Mouse (Mus musculus) right cerebral cortex, postnatal 25 days (tissue): ENCODE data around the gene Arpc5l.

Source experiments
- DNase-seq: peaks from one replicate; pipeline ENCODE4 v3.0.0; 2022

The Arpc5l gene

DNA sequence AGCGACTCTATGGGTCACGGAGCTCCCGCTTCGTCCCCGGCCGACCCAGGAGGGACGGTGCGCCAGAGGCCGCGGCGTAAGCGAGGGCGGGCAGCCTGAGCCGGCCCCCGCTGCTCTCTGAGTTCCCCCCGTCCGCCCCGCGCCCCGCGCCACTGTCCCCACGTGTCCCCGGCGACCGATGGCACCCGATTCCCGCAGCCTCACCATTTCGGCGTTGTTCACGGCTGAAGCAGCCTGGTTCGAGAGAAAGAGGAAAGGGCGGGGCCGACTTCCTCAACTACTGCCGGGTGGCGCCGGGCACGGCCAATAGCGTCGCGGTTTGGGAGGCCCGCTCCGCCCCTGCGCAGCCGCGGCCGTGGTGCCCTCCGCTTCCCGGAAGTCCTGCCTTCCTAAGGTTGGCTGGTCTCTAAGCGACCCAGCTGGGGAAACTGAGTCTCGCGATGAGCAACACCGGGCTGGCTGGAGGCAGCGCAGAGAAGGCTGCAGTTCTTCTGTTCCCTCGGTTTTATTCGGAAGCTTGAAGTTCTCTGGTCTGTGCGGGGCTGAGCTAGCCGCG is at the start of gene Arpc5l:
Gene Arpc5l, plus strand, starts transcription at position 469 of the 556 bp plus-strand sequence.
- DNase-seq = peak; percentile 93

DNA sequence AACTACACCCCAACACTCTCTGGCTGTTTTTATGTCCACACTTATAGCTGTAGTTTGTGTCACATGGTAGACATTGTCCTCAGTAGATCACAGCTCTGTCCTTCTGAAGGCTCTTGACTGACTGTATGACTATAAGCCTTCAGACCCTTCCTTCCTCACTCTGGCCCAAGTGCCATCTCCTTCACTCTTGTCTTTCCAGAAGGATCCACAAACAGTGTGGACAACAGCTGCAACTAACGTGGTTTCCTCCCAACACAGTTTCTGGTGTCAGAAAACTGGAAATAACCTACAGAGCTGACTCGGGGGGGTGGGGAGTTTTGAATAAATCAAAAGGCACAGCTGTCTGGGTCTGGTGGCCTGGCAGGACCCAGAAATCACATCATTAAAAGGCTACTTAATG is 49.1 kb upstream of the Arpc5l start:
- DNase-seq = no peak

DNA sequence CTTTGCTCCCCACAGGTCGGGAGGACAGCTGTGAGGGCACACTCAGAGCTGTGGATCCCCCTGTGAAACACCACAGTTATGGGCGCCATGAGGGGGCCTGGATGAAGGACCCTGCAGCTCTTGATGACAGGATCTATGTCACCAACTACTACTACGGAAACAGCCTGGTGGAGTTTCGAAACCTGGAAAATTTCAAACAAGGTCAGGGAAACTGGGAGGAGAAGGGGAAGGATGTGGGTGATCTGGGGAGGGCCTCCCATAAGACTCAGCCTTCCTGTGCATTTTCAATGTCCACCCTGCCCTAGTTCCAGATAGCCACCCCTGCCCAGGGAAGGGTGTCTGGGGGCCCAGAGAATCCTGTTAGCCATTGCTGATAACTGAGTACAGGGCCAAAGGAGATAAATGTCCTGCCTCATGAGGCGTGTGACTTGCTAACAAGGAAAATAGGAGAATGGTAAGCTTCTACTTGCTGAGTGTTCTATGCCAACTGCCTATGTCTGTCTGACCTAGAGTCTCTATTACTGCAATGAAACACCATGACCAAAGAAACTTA is 47.4 kb upstream of the Arpc5l start:
- DNase-seq = no peak

DNA sequence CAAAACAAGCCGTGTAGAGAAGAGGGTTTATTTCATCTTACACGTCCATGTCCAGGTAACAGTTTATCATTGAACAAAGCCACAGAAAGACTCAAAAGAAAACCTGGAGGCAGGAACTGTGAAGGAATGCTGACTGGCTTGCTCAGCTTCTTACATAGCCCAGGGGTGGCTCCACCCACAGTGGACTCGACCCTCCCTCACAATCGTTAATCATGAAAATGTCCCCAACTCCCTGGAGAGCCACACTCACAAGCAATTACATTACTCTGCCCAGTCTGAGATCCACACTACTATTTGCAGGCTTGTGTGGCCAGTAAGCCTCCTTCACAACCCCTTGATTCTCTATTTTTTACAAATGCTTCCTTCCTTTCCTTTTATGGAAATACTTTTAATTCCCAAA is 41.0 kb upstream of the Arpc5l start:
- DNase-seq = no peak

DNA sequence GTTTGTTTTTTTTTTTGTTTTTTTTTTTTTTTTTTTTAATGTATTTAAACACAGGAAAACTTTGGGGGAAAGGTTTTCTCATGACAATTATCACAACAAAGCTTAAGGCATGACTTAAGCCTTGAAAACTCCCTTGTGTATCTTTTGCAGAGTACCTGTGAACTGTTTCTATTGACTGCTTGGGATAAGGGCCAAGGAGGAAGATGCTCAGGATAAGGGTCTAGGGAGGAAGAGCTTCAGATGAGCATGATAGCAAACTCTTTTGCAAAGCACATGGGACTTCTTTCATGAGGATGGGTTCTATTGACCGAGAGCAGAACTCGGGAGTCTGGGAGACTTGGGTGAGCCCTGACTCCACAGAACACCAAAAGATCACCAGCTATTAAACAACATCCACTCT is 35.5 kb upstream of the Arpc5l start:
- DNase-seq = no peak

DNA sequence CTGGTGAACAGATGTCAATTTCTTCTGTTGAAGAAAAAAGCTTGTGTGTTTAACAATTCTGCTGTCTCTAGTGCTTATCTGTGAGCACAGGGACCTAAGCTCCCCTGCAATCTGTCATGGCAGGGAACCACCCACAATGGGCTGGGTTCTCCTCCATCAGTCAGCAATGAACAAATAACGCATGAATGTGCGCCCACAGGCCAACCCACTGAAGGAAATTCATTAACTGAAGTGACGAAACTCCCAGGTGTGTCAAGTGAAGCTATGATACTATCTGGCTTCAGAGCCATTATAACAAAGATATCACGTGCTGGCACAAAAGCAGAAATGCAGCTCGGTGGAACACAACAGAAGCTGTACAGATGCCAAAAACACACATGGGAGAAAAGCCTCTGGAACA is 35.1 kb upstream of the Arpc5l start:
- no peak for DNase-seq

DNA sequence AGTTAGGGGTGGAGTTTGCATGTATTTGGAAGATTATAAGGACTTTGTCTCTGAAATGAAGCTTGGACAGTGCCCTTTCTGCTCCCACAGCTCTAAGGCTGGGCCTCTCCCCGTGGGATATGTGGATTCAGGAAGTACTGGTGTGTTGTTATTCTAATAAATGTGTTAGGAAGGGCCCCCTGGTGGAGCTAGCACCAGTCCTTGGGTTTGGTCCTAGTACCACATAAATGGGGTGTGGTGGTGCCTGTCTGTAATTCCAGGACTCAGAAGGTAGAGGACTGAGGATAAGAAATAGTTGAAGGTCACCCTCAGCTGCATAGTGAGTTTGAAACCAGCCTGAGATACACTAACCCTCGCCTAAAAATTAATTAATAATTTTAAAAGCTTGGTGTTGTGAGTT is 31.9 kb upstream of the Arpc5l start:
- no peak for DNase-seq

DNA sequence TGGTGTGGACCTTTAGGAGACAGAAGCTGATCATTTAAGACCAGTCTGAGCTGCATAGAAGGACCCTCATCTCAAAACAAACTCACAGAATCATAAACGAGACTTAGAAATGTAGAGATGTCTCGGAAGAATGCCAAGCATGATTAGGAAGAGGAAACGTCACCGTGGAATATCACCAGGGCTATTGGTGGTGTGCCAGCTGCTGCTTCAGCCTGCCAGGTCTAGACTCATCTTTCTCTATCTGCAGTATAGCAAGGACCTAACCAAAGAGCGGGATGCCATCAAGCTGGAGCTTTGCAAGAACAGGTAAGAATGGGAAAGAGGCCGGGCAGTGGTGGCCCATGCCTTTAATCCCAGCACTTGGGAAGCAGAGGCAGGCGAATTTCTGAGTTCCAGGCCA is 31.4 kb upstream of the Arpc5l start:
- DNase-seq = no peak

DNA sequence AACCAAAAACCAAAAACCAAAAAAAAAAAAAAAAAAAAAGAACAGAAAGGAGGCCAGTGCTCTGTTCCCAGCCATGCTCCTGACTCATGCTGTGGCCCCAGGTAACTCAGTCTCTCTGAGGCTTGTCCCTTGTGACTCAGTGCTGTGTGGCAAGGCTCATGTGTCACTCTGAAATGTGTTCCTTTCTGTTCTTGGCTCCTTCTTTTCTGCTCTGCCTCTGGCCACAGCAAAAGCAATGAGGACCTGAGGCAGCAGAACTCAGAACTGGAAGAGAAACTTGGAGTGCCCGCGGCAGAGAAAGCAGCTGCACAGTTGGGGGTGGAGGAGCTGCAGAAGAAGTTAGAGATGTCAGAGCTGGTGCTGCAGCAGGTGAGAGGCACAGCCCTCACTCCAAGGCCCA is 31.0 kb upstream of the Arpc5l start:
- no peak for DNase-seq

DNA sequence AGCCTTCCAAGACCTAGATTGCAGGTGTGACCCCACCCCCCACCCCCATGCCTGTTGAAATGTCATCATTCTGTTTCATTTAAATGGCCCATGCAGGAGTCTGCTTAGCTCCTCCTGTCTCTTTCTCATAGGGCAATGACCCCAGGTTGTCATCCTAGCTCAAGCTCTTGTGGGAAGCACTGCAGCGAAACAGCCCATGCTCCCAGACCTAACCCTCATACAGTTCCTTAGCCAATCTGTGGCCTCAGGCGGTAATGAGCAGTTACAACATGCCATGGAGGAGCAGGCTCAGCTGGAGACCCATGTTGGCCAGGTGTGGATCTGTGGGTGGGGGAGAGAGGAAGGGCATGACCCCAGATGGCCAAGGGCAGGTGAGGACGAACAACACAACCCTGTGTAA is 30.0 kb upstream of the Arpc5l start:
- DNase-seq = no peak

DNA sequence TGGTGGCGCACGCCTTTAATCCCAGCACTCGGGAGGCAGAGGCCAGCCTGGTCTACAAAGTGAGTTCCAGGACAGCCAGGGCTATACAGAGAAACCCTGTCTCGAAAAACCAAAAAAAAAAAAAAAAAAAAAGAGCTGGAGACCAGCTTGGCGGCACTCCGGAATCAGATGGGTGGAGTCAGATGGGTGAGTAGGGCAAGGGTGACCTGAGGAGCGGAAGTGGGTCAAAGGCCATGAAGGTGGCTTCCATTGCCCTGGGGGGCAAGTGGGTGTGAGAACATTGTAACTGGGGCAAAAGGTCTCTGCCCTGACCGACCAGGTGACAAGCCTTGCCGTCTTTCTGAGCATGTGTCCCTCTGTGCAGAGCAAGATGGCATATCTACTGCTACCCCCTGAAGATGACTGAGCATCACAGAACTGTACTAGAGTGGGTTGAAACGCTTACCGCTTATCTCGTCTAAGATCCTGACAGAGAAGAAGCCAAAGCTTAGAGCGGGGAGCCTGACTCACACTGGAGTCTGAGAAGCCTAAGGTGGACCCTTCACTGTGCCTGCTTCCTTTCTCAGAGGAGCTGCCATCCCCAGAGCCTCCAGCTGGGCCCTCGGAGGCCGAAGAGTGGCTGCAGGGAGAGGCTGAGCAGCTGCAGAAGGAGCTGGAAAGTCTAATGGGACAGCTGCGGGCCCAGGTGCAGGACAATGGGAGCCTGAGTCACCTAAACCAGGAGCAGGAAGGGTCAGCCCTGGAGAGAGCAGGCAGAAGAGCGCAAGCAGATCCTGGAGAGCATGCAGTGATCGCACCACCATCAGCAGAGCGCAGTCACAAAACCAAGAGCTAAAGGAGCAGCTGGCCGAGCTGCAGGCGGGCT is 29.0 kb upstream of the Arpc5l start:
- no peak for DNase-seq

DNA sequence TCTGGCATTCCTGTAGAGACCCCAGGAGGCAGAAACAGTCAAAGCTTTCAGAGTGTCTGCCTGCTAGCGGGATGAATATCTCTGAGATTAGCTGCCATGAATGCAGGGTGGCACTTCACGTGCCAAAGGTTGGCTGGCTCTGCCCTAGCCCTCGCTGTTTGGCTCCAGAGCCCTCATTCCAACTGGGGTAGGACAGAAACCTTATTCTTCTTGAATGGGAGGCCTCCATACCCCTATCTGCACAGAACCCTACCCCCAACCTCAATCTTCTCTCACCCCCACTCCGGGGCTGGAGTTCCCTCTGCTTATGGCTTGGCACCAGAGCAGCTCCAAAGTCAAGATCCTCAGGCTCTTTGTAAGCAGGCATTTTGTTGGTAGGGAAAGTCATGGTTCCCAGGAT is 27.3 kb upstream of the Arpc5l start:
- DNase-seq = no peak

DNA sequence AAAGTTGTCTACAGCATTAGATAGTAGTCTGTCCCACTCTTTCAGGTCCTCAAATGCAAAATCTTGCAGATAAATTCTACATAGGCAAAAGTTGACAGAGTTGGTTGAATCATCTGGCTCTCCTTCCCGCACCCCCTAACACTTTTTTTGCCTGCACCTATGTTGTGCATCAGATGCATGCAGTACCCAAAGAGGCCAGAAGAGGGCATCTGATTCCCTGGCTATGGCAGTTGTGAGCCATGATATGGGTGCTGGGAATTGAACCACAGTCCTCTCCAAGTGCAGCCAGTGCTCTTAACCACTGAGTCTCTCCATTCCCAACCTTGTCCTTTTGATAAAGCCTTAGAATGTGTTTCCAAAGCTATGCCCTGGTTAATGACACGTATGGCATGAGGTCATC is 21.7 kb upstream of the Arpc5l start:
- no peak for DNase-seq

DNA sequence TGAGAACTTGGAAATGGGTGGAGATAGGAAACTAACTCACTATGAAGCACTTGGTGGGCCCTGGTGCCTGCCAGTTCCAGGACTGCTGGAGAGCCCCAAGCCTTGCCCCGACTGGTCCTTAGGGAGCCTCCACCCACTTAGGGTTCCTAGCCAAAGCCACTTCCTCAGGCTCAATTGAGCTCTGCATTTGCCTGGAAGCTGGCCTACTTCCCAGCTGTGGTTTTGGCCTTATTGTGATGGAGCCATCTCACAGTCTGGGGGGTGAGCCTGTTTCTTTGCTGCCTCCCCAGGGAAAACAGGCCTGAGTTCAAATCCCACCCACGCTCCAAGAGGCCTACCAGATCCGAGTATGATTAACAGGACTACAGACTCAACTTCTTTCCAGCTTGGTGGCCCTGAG is 18.6 kb upstream of the Arpc5l start:
- DNase-seq = no peak

DNA sequence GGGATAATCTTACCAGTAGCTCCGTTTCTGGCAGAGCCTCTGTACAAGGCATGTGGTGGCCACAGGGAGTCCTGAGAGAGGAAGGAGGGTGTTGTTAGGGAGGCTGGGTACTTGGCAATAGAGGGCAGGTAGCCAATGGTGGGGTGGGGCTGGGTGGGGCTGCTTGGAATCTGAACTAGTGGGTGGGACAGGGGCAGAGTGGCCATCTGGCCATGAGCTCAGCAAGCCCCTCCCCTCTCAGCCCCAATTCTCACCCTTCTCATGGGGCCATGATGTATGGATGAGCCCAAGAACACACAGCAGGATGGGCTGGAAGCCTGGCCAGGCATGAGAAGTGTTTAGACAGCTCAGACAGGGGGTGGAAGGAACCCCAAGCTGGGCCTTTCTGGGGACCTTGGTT is 17.8 kb upstream of the Arpc5l start:
- no peak for DNase-seq

DNA sequence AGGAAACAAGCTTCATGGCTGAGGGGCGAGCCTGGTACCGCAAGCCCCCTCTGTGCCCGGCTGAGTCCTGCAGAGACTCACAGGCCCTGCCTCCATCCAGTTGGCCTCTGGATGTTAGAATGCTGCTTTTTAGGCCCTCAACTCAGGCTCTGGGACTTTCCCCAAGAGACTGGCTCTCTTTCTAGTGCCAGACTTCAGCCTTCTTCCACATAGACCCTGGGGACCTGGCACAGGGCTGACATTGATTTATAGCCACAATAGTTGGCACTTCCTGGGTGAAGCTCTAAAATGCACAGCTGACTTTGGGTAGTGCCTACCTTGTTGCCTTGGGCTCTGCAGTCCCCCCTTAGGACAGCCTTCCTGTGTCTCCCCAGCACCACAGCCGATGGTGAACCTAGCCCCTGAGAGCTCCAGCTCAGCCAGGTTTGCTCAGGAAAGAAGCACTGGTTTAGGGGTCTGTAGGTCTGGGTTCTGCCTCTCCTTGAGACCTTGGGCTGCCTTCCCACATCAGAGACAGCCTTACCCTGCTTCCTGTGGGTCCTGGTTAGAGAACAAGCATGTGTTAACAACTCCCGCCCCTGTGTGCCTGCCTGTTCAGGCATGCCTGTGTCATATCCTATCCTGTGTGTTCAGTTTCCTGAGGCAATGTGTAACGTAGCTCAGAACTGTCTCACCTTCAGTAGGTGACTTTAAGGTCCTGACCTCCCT is 17.2 kb upstream of the Arpc5l start:
- no peak for DNase-seq

DNA sequence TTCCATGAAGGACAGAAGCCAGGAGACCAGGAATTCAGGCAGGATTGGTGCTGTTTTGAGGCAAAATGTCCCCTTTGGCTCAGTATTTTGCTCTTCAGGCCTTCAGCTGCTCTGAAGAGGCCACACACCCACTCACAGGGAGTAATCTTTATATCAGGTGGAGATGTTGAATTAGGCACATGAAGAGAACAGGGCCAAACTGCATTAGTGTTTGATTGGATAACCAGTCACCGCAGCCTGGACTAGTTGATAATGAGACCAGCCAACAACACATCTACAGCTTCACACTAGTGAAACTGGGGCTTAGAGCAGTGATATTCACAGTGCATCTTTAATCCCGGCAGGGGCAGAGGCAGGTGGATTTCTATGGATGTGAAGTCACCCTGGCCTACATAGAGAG is 16.2 kb upstream of the Arpc5l start:
- no peak for DNase-seq

DNA sequence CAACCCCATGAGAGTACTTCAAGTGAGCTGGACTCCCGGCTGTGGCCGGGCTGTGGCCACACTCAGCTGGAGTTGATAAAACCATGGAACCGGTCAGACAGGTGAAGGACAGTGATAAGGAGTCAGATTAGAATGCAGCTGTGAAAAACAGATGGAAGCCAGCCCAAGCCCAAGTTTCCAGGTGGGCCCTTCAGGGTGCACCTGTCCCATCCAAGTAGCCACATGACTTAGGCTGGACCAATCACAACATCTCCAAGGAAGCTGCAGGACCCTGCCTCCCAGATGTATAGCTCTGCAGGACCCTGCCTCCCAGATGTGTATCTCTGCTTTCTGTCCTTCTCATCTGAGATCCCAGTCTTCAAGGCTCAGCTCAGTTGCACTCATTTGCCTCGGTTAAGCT is 13.1 kb upstream of the Arpc5l start:
- DNase-seq = no peak

DNA sequence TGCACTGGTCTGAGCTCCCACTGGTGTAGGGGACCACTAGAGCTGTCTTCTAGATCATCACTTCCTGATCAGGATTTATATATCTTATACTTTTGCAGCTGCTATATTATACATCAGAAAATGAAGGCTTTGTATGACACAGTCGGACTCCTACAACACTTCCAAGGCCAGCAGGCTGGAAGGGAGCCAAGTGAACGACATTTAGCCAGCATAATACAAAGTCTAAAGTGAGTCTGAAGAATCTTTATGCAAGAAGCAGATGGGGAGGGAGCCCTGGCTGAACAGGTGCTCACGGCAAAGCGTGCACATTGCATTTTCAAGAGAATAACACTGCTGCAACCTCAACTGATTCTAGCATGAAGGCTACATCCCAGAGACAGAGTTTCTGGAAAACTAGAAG is 12.7 kb upstream of the Arpc5l start:
- DNase-seq = no peak

DNA sequence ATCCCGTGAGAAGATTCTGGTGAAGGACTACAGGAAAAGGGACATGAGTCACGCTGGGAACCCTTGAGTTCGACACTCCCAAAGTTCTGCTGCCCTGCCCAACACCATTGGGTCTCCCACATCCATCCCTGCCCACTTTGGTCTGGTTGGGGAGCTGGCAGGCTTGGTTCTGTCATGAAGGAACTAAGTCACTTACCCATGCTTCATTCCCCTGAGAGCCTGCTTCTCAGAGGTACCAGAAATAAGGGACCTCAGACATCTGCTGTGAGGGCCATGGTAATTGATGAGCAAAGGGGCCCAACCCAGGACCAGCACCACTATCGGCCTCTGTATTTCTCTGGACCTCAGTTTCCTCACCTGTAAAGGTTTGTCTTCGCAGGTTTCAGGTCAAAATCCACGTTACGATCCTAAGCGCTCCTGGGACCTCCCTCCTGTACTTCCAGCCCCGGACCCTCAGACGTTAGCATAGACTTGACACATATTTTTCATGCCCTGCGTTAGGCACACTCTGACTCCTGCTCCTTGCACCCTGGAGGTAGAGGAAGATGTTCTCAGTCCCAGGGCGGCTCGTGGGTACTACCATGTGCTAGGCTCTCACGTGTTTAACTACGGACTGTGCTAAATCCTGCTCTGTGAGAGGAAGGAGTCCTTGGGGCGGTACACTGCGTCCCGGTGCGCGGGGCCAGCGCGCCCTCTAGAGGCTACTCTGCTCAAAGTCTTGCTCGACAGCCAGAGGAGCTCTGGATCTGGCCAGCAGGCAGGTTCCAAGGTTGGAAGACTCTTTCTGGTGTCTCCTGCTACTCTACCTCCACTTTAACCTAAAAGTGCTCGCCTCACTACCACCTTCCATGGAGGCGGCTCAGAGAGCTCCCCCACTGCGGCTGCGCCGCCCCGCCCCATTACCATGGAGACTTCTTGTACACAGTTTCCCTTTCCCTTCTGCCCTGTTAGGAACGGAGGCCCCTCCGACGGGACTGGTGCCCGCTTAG is 7.5 kb upstream of the Arpc5l start, which contains the start of gene Wdr38:
Gene Wdr38, plus strand, starts transcription at position 91 of the 989 bp plus-strand sequence.
- DNase-seq = peak; percentile 89

DNA sequence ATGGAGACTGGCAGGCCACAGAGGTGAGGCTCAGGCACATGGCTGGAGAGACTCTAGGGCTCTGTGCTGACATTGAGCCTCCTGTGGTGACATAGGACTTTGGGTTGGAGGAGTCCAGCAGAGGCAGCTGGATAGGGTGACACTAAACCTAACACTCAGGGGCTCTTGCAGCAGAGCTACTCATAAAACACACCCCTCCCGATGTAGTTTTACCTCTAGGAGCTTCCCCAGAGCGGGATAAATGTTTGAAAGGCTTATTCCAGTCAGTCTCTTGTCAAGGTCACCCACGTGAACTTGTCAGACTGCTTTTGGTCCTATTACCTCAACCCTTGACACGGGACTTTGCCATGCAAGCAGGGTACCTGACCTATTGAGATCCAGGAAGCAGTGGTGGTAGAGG is 5.8 kb upstream of the Arpc5l start:
- DNase-seq = no peak

DNA sequence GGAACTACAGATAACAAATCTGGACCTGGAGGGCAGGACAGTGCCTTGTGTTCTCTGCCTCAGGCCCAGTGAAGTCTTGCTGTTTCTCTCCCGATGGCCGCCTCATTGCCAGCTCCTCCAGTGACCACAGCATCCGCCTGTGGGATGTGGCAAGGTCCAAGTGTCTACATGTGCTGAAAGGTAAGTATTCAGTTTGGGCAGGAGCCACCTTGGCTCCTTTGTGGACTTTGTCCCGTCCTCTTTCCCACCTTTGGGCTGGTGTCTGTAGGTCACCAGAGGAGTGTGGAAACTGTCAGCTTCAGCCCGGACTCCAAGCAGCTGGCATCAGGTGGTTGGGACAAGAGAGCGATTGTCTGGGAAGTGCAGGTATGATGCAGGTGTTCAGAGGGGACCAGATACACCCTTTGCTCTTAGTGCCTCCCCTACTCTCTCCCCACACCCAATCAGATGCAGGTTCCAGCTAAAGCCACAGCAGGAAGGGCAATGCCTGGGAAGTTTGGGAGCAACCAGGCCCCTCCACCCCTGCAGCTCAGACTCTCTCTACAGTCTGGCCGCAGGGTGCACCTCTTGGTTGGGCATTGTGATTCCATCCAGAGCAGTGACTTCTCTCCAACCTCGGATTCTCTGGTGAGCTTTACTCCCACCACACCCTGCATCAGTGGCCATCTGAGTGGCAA is 5.1 kb upstream of the Arpc5l start:
- DNase-seq = no peak
